Mouse (Mus musculus): ENCODE measurements around the gene Bhmt2. TPM values are rescaled to one million over a fixed set of nuclear protein-coding genes. Genes with fewer than 3 reads are reported as not detected.

Gene Bhmt2
- polyA plus RNA-seq, 1 experiment from 2014 or later = 10.8 TPM

DNA sequence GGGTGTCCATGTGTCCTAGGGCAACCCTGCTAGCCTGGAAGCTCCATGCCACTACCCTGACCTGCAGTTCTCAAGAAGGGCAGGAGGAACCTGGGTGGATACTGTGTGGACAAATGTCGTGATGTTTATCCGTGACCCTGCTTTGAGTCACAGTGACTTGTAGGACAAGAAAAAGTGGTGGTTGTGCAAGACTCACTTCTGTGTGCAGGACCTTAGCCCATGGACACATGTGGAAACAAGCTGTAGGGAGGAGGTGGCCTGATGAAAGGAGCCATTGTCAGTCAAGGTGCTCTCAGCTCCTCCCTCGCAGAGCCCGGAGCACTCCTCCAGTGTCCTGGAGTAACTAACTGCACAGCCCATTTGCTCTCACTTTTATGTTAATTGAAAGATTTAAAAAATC is 31.6 kb upstream of the Bhmt2 start:
- 77% methylated on average over 4 of the region's 4 CpGs for WGBS
- ATAC-seq (ENCODE audit: low FRiP score, low TSS enrichment) = no peak

GRCm38 (mm10) chr13:93698866-93699265 is 24.8 kb upstream of the Bhmt2 start:
- H3K9me3 ChIP-seq (ENCODE audit: low read length) = no peaks in the 10 kb centered on the region
- H3K9ac ChIP-seq (replicated peaks; ENCODE audit: low read length) = no peak overlapping the region
- H3K4me2 ChIP-seq (replicated peaks; ENCODE audit: low read depth, low read length) = no peak overlapping the region
- H3K4me1 ChIP-seq (ENCODE audit: insufficient read depth, low read length) = no peaks in the 10 kb centered on the region
- ATAC-seq (ENCODE audit: low FRiP score, low TSS enrichment) = no peak
- H3K27me3 ChIP-seq (ENCODE audit: insufficient read depth, low read length) = no peaks in the 10 kb centered on the region
- WGBS = 79% methylated on average over 6 of the region's 6 CpGs
- H3K27ac ChIP-seq (ENCODE audit: low read length) = no peak overlapping the region
- no peaks in the 10 kb centered on the region for H3K36me3 ChIP-seq (ENCODE audit: insufficient read depth, low read length)
- H3K4me3 ChIP-seq (ENCODE audit: low read length) = no peak overlapping the region

More for the DNA sequence above, 31.6 kb upstream of the Bhmt2 start:
- H3K4me1 ChIP-seq (ENCODE audit: insufficient read depth, low read length) = no peaks in the 10 kb centered on the region
- no peak overlapping the region for H3K4me3 ChIP-seq (ENCODE audit: low read length)
- H3K9ac ChIP-seq (replicated peaks; ENCODE audit: low read length) = no peak overlapping the region
- H3K36me3 ChIP-seq (ENCODE audit: insufficient read depth, low read length) = no peaks in the 10 kb centered on the region
- H3K27me3 ChIP-seq (ENCODE audit: insufficient read depth, low read length) = no peaks in the 10 kb centered on the region
- H3K27ac ChIP-seq (ENCODE audit: low read length) = no peak overlapping the region
- no peaks in the 10 kb centered on the region for H3K9me3 ChIP-seq (ENCODE audit: low read length)
- no peak overlapping the region for H3K4me2 ChIP-seq (replicated peaks; ENCODE audit: low read depth, low read length)

- Histone ChIP-seq H3K4me1 (ENCODE audit: insufficient read depth, low read length) (no peaks in the 10 kb centered on the region), H3K27me3 (ENCODE audit: insufficient read depth, low read length) (no peaks in the 10 kb centered on the region), H3K4me3 (ENCODE audit: low read length) (no peak overlapping the region), H3K4me2 (replicated peaks; ENCODE audit: low read depth, low read length) (no peak overlapping the region), H3K36me3 (ENCODE audit: insufficient read depth, low read length) (no peaks in the 10 kb centered on the region), H3K27ac (ENCODE audit: low read length) (no peak overlapping the region), H3K9me3 (ENCODE audit: low read length) (no peaks in the 10 kb centered on the region), H3K9ac (replicated peaks; ENCODE audit: low read length) (no peak overlapping the region)
- WGBS = 96% methylated on average over 1 of the region's 1 CpGs
- no peak for ATAC-seq (ENCODE audit: low FRiP score, low TSS enrichment)
Observed at GRCm38 (mm10) chr13:93690821-93691220, 16.7 kb upstream of the Bhmt2 start.

DNA sequence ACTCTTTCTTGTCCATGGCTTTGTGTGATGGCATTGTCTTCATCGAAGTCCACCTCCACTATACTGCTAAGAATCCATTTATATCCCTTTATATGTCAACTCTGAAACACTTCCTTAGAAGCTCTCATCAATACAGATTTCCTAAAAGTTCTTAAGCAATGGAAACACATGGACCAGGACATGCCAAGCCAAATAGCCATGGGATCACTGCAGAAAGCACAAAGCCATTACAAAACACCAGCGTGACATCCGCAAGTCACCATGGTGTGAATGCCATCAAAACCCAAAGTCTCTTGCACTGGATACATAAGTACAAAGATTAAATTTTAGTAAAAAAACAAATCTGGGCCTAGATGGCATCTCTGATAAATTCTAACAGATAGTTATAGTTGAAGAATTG is 15.5 kb upstream of the Bhmt2 start:
- H3K9me3 ChIP-seq (ENCODE audit: low read length) = no peaks in the 10 kb centered on the region
- WGBS = 96% methylated on average over 3 of the region's 3 CpGs
- H3K9ac ChIP-seq (replicated peaks; ENCODE audit: low read length) = no peak overlapping the region
- H3K36me3 ChIP-seq (ENCODE audit: insufficient read depth, low read length) = no peaks in the 10 kb centered on the region
- no peak overlapping the region for H3K27ac ChIP-seq (ENCODE audit: low read length)
- H3K27me3 ChIP-seq (ENCODE audit: insufficient read depth, low read length) = no peaks in the 10 kb centered on the region
- no peak overlapping the region for H3K4me3 ChIP-seq (ENCODE audit: low read length)
- no peak for ATAC-seq (ENCODE audit: low FRiP score, low TSS enrichment)
- H3K4me1 ChIP-seq (ENCODE audit: insufficient read depth, low read length) = no peaks in the 10 kb centered on the region
- no peak overlapping the region for H3K4me2 ChIP-seq (replicated peaks; ENCODE audit: low read depth, low read length)

GRCm38 (mm10) chr13:93687321-93687720 is 13.2 kb upstream of the Bhmt2 start:
- 8% methylated on average over 5 of the region's 5 CpGs for whole genome bisulfite sequencing
- no peak overlapping the region for H3K9ac ChIP-seq (replicated peaks; ENCODE audit: low read length)
- no peaks in the 10 kb centered on the region for H3K9me3 ChIP-seq (ENCODE audit: low read length)
- no peaks in the 10 kb centered on the region for H3K4me1 ChIP-seq (ENCODE audit: insufficient read depth, low read length)
- H3K27me3 ChIP-seq (ENCODE audit: insufficient read depth, low read length) = no peaks in the 10 kb centered on the region
- no peaks in the 10 kb centered on the region for H3K36me3 ChIP-seq (ENCODE audit: insufficient read depth, low read length)
- no peak for ATAC-seq (ENCODE audit: low FRiP score, low TSS enrichment)
- no peak overlapping the region for H3K4me3 ChIP-seq (ENCODE audit: low read length)
- no peak overlapping the region for H3K4me2 ChIP-seq (replicated peaks; ENCODE audit: low read depth, low read length)
- H3K27ac ChIP-seq (ENCODE audit: low read length) = no peak overlapping the region

- H3K4me3 ChIP-seq (ENCODE audit: low read length) = no peak overlapping the region
- ATAC-seq (ENCODE audit: low FRiP score, low TSS enrichment) = no peak
- H3K36me3 ChIP-seq (ENCODE audit: insufficient read depth, low read length) = no peaks in the 10 kb centered on the region
- H3K4me2 ChIP-seq (replicated peaks; ENCODE audit: low read depth, low read length) = no peak overlapping the region
- no peaks in the 10 kb centered on the region for H3K27me3 ChIP-seq (ENCODE audit: insufficient read depth, low read length)
- H3K9me3 ChIP-seq (ENCODE audit: low read length) = no peaks in the 10 kb centered on the region
- H3K27ac ChIP-seq (ENCODE audit: low read length) = no peak overlapping the region
- H3K9ac ChIP-seq (replicated peaks; ENCODE audit: low read length) = no peak overlapping the region
- 75% methylated on average over 4 of the region's 4 CpGs for WGBS
- H3K4me1 ChIP-seq (ENCODE audit: insufficient read depth, low read length) = no peaks in the 10 kb centered on the region
Observed at GRCm38 (mm10) chr13:93685226-93685625, 11.1 kb upstream of the Bhmt2 start.

- Histone ChIP-seq H3K4me3 (ENCODE audit: low read length) (no peak overlapping the region), H3K36me3 (ENCODE audit: insufficient read depth, low read length) (no peaks in the 10 kb centered on the region), H3K27me3 (ENCODE audit: insufficient read depth, low read length) (no peaks in the 10 kb centered on the region), H3K9me3 (ENCODE audit: low read length) (no peaks in the 10 kb centered on the region), H3K27ac (ENCODE audit: low read length) (no peak overlapping the region), H3K4me1 (ENCODE audit: insufficient read depth, low read length) (no peaks in the 10 kb centered on the region), H3K9ac (replicated peaks; ENCODE audit: low read length) (no peak overlapping the region), H3K4me2 (replicated peaks; ENCODE audit: low read depth, low read length) (no peak overlapping the region)
- ATAC-seq (ENCODE audit: low FRiP score, low TSS enrichment) = 0 out of 2 replicates have a peak, but pooled peaks have one; percentile 54
Observed at GRCm38 (mm10) chr13:93683336-93683735, 9.2 kb upstream of the Bhmt2 start.

DNA sequence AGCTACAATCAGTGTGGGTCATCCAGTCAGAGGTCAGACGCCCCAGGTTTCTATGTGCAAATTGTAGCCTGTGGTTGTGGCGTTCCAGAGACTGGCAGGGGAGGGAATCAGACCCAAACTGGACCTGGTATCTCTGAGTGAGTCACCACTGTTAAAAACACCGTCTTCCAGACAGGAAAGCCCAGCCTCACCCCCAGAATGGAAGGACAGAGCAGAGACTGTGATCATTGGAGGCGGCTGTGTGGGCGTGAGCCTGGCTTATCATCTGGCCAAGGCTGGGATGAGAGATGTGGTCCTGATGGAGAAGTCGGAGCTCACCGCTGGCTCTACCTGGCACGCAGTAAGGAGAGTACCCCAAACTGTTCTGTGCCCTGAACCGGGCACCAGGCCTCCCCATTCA is 2.8 kb upstream of the Bhmt2 start:
- Histone ChIP-seq H3K4me3 (ENCODE audit: low read length) (no peak overlapping the region), H3K27me3 (ENCODE audit: insufficient read depth, low read length) (peaks cover 8% of the 10 kb centered on the region; the same call in 1 of the 2 replicates), H3K4me2 (replicated peaks; ENCODE audit: low read depth, low read length) (no peak overlapping the region), H3K9me3 (ENCODE audit: low read length) (peaks cover 2% of the 10 kb centered on the region; the same call in 1 of the 2 replicates), H3K9ac (replicated peaks; ENCODE audit: low read length) (no peak overlapping the region), H3K27ac (ENCODE audit: low read length) (no peak overlapping the region), H3K4me1 (ENCODE audit: insufficient read depth, low read length) (peaks cover 5% of the 10 kb centered on the region; the same call in 1 of the 2 replicates), H3K36me3 (ENCODE audit: insufficient read depth, low read length) (no peaks in the 10 kb centered on the region)
- ATAC-seq (ENCODE audit: low FRiP score, low TSS enrichment) = no peak
- WGBS = 77% methylated on average over 9 of the region's 9 CpGs

DNA sequence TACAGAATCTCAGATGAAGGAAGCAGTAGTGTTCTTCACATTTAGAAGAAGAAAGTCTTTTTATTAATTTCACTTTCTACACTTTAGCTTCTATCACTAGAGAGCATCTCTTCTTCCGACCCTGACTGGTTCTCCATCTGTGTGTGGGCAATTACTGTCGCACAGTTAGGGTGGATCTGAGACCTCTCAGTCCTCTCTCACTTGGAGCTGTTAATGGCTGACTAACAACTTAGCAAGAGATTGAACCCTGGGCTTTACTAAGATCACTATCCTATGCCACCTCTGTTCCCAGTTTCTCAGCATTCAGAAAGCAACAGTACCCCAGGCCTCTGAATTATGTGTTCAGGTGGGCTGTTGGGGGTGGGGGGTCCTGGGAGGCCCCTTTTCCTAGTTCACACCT is 806 bp downstream of the Bhmt2 start:
- Histone ChIP-seq H3K9ac (replicated peaks; ENCODE audit: low read length) (no peak overlapping the region), H3K4me2 (replicated peaks; ENCODE audit: low read depth, low read length) (no peak overlapping the region; the same call in 1 of the 2 replicates), H3K9me3 (ENCODE audit: low read length) (peaks cover 5% of the 10 kb centered on the region; the same call in 1 of the 2 replicates), H3K27me3 (ENCODE audit: insufficient read depth, low read length) (peaks cover 8% of the 10 kb centered on the region; the same call in 1 of the 2 replicates), H3K4me3 (ENCODE audit: low read length) (no peak overlapping the region), H3K4me1 (ENCODE audit: insufficient read depth, low read length) (peaks cover 5% of the 10 kb centered on the region; the same call in 1 of the 2 replicates), H3K36me3 (ENCODE audit: insufficient read depth, low read length) (no peaks in the 10 kb centered on the region), H3K27ac (ENCODE audit: low read length) (0 out of 2 replicates have a peak overlapping the region, but pooled peaks have one; percentile 29)
- peak; percentile 72; the same call in 1 of the 2 replicates for ATAC-seq (ENCODE audit: low FRiP score, low TSS enrichment)
- 45% methylated on average over 2 of the region's 2 CpGs for WGBS

GRCm38 (mm10) chr13:93672371-93672770 is 1.7 kb downstream of the Bhmt2 start:
- ATAC-seq (ENCODE audit: low FRiP score, low TSS enrichment) = no peak
- H3K4me2 ChIP-seq (replicated peaks; ENCODE audit: low read depth, low read length) = no peak overlapping the region
- no peak overlapping the region for H3K27ac ChIP-seq (ENCODE audit: low read length)
- peaks cover 8% of the 10 kb centered on the region; the same call in 1 of the 2 replicates for H3K27me3 ChIP-seq (ENCODE audit: insufficient read depth, low read length)
- 75% methylated on average over 4 of the region's 4 CpGs for WGBS
- H3K4me3 ChIP-seq (ENCODE audit: low read length) = no peak overlapping the region
- H3K36me3 ChIP-seq (ENCODE audit: insufficient read depth, low read length) = no peaks in the 10 kb centered on the region
- peaks cover 5% of the 10 kb centered on the region; the same call in 1 of the 2 replicates for H3K9me3 ChIP-seq (ENCODE audit: low read length)
- H3K9ac ChIP-seq (replicated peaks; ENCODE audit: low read length) = no peak overlapping the region
- peaks cover 5% of the 10 kb centered on the region; the same call in 1 of the 2 replicates for H3K4me1 ChIP-seq (ENCODE audit: insufficient read depth, low read length)
